Mouse (Mus musculus) lung, adult 2 months (tissue): Measurements from ENCODE around the gene Rex1bd. TPM values are rescaled to one million over a fixed set of nuclear protein-coding genes. Genes with fewer than 3 reads are reported as not detected.

Experiments used
- DNase-seq: peaks from one replicate; pipeline ENCODE4 v3.0.0; 2022
- H3K4me1 ChIP-seq: fragments of 200-500 bp; 2 replicates; pipeline ENCODE4 v1.6.1; 2011; ENCODE audit warnings: low read length; ENCODE audit not compliant: control insufficient read depth, insufficient read depth
- H3K4me3 ChIP-seq: fragments of 200-500 bp; replicated peaks from 2 replicates; pipeline ENCODE3; 2011; ENCODE audit warnings: low read depth, mild to moderate bottlenecking, control low read depth, low read length; ENCODE audit errors: extremely low read depth
- CTCF ChIP-seq: fragments of 200-500 bp; IDR thresholded peaks from 2 replicates; pipeline ENCODE4 v1.5.1; 2011; ENCODE audit warnings: mild to moderate bottlenecking, low read length, control low read depth; ENCODE audit not compliant: insufficient read depth
- POLR2A ChIP-seq: fragments of 200-500 bp; IDR thresholded peaks from 2 replicates; pipeline ENCODE4 v1.6.1; 2011; ENCODE audit warnings: low read depth, mild to moderate bottlenecking, control low read depth, low read length, borderline replicate concordance; ENCODE audit errors: extremely low read depth
- WGBS: fragments of 180-500 bp; shearing (Covaris S2); methylation state at CpG from one replicate; pipeline ENCODE4 v1.1.7; 2018; 5-methylcytosine and 5-hydroxymethylcytosine counted together
- polyA plus RNA-seq: library from polyadenylated mRNA; depleted of rRNA; stranded (reverse); fragments of >200 nt; gene quantifications from 2 replicates; pipeline ENCODE4 v1.2.3, GENCODE M21; 2012

Rex1bd gene
- polyA plus RNA-seq, 1 experiment, result 145 TPM

GRCm38 (mm10) chr8:70487993-70488796 is 18.4 kb downstream of the Rex1bd start:
- no peak overlapping the region for H3K4me3 ChIP-seq
- 6% methylated on average over 54 of the region's 55 CpGs for WGBS
- peak; percentile 63 for DNase-seq

GRCm38 (mm10) chr8:70486941-70487520 is 19.5 kb downstream of the Rex1bd start, which contains the start of gene Tmem59l:
Gene Tmem59l, minus strand, starts transcription at chr8:70487358.
- Histone ChIP-seq H3K4me1 (peaks cover 13% of the 10 kb centered on the region), H3K4me3 (no peak within 1 kb of the TSS)
- DNase-seq, result no peak
- TF ChIP-seq POLR2A, result no peak
- no peak for TF ChIP-seq CTCF
- WGBS, result 20% methylated on average over 33 of the region's 33 CpGs

More at GRCm38 (mm10) chr8:70487993-70488796, 18.4 kb downstream of the Rex1bd start:
- no peak for TF ChIP-seq CTCF
- TF ChIP-seq POLR2A, result no peak
- peaks cover 13% of the 10 kb centered on the region for H3K4me1 ChIP-seq

DNA sequence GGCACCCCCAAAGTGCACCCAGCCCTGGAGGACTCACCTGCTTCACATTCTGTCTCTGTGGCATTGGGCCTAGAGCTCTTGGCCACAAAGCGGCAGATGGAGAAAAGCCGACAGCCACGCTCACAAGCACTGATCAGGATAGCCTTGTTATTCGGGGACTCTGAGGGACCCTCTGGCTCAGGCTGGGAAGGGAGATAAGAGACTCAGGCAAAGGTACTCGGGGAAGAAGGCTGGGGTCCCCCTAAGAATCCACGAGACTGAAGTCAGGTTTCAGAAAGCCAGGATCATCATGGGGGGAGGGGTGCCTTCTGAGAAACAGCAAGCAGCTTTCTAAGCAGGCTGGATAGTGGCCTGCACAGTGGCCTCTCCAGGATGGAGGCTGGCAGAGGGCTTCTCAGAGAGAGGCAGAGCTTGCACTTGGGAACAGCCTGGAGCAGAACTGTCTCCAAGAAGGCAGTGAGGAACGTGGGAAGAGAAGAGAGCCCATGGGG is 20.3 kb downstream of the Rex1bd start:
- no peak for DNase-seq
- no peak overlapping the region for H3K4me3 ChIP-seq
- H3K4me1 ChIP-seq, result peaks cover 13% of the 10 kb centered on the region
- WGBS, result 59% methylated on average over 7 of the region's 7 CpGs
- no peak for TF ChIP-seq CTCF
- TF ChIP-seq POLR2A, result no peak

DNA sequence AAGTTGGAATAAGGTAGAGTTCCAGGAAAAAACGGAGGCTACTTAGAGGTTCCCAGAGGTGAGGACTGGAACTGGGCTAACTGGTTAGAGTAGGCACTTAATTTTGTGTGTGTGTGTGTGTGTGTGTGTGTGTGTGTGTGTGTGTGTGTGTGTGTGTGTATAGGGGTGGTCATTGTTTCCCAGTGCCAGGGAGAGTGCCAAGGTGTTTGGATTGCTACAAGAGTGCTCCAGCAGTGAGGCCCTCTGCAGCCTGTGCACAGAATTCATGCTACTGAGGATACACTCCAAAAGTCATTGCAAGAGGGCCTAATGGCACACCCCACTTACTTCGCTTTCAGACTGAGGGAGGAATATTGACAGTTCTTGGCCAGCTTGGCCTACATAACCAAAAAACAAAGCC is 23.6 kb downstream of the Rex1bd start:
- TF ChIP-seq POLR2A (no peak), CTCF (no peak)
- 55% methylated on average over 2 of the region's 2 CpGs for WGBS

GRCm38 (mm10) chr8:70481908-70482307 is 24.6 kb downstream of the Rex1bd start:
- H3K4me3 ChIP-seq, result no peak overlapping the region
- H3K4me1 ChIP-seq, result no peaks in the 10 kb centered on the region
- DNase-seq, result no peak
- WGBS, result 79% methylated on average over 3 of the region's 3 CpGs
- TF ChIP-seq CTCF, result no peak
- no peak for TF ChIP-seq POLR2A

More for the DNA sequence above, 23.6 kb downstream of the Rex1bd start:
- DNase-seq, result no peak
- Histone ChIP-seq H3K4me3 (no peak overlapping the region), H3K4me1 (peaks cover 2% of the 10 kb centered on the region)

GRCm38 (mm10) chr8:70477269-70477982 is 29.1 kb downstream of the Rex1bd start:
- WGBS, result 7% methylated on average over 21 of the region's 21 CpGs
- peak overlapping the region; percentile 62 for H3K4me3 ChIP-seq
- TF ChIP-seq POLR2A (no peak), CTCF (no peak)
- peaks cover 2% of the 10 kb centered on the region; the same call in 1 of the 2 replicates for H3K4me1 ChIP-seq
- DNase-seq, result no peak

DNA sequence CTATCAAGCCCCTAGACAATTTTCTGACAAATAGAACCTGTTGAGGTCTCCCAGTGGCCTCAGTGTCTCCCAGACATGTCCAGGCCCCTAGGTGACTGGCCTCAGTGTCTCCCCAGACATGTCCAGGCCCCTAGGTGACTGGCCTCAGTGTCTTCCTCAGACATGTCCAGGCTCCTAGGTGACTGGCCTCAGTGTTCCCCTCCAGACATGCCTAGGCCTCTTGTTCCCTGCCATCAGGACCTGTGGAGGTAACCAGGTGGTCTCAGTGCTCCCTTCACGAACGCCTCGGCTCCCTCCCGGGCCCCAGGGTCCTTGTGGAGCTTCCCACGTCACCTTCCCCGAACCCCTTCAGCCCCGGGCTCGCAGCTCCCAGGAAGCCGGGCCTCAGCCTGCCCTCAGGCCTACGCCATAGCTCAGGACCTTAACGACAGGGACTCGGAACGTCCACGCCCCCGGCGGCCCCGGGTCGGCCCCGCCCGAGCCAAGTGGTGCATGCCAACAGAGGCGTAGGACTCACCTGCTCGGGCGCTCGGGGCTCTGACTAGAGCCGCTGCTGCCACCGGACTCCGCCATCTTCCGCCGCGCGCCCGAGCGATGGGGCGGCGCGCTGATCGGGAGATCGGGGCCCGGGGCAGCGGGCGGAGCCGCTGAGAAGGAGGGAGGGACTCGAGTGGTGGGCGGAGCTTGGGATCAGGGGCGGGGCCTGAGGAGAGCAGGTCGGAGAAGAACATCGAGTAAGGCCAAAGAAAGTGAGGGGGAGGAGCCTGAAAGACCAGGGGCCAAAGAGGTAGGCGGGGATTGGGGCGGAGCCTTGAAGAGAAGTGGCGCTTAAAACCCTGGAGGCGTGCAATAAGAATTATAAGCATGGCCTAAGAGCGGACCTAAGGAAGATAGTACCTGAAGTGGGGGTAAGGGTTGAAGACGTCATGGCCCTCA is 30.0 kb downstream of the Rex1bd start, which contains the start of gene Klhl26:
TSS of gene Klhl26 (minus strand) at position 636 of the 936 bp plus-strand sequence.
- 1% methylated on average over 53 of the region's 53 CpGs for WGBS
- peak; percentile 98 for DNase-seq
- Histone ChIP-seq H3K4me3 (peak within 1 kb of the TSS; percentile 62), H3K4me1 (peaks cover 2% of the 10 kb centered on the region; the same call in 1 of the 2 replicates)
- TF ChIP-seq POLR2A, result 0 out of 2 replicates have a peak, but pooled peaks have one; percentile 35
- TF ChIP-seq CTCF, result no peak

- TF ChIP-seq POLR2A (no peak), CTCF (no peak)
- no peak overlapping the region for H3K4me3 ChIP-seq
- H3K4me1 ChIP-seq, result peaks cover 21% of the 10 kb centered on the region
- DNase-seq, result no peak
- 91% methylated on average over 7 of the region's 7 CpGs for WGBS
These were observed 34.7 kb downstream of the Rex1bd start for GRCm38 (mm10) chr8:70471856-70472255.

DNA sequence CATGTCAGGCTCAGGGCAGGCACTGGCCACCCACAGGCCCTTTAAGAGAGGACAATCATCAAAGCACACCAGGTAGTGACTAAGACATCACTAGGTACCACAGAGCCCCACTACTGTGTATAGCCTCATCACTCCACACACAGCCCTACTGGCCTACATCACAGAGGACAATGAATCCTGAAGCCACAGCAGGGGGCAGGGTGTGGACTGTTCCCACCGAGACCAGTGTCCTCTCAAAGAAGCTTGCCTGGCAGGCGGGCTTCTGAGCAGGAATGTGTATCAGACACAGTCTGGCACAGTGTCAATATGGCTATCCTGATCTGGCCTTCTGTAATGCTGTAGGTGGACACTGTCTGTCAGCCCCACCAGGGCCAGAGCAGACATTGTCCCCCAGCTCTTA is 36.6 kb downstream of the Rex1bd start:
- H3K4me3 ChIP-seq, result no peak overlapping the region
- 54% methylated on average over 2 of the region's 2 CpGs for WGBS
- H3K4me1 ChIP-seq, result peaks cover 26% of the 10 kb centered on the region
- TF ChIP-seq CTCF (no peak), POLR2A (no peak)
- DNase-seq, result no peak
